Mouse (Mus musculus): ENCODE measurements around the gene Gm21800. TPM values are rescaled to one million over a fixed set of nuclear protein-coding genes. Genes with fewer than 3 reads are reported as not detected.

Gene Gm21800
- not detected for polyA plus RNA-seq (2015; fragmentation: Illumina TruSeq; extraction: RNeasy Lipid Tissue Mini Kit (QIAGEN cat#74804); ENCODE audit: insufficient read depth, low replicate concordance)

GRCm38 (mm10) chrY:41406198-41406597 lies at the start of gene Gm21800:
Gene Gm21800, plus strand, starts transcription at chrY:41406498.

All from spleen, adult 10 weeks (tissue).